Mouse (Mus musculus): ENCODE data around the gene Ecm2. TPM values are rescaled to one million over a fixed set of nuclear protein-coding genes. Genes with fewer than 3 reads are reported as not detected.

Ecm2 gene
- total RNA-seq, 2 experiments from 2014 or later = 6.7 to 9.3 TPM

Other genes with a start within 250 kb of the Ecm2 start
- gene Fgd3, start 184.5 kb upstream of the Ecm2 start, total RNA-seq (2021) = under 1 TPM; 0.41 to 0.90 TPM
- 10 to 100 TPM; 23.4 to 28.6 TPM for gene Bicd2, start 163.2 kb upstream of the Ecm2 start, total RNA-seq (2021)
- gene Ippk, start 83.6 kb upstream of the Ecm2 start, total RNA-seq (2021) = 1 to 10 TPM; 5.9 to 6.6 TPM
- 1 to 10 TPM; 1.4 to 1.6 TPM for gene Tes3-ps, start 11.5 kb upstream of the Ecm2 start, total RNA-seq (2021)
- gene Aspn, start 39.6 kb downstream of the Ecm2 start, total RNA-seq (2021) = 10 to 100 TPM in 1 of 2 experiments, 1 to 10 TPM in 1; 7.6 to 14.9 TPM
- gene Omd, start 77.7 kb downstream of the Ecm2 start, total RNA-seq (2021) = 1 to 10 TPM in 1 of 2 experiments, under 1 TPM in 1; 0.82 to 2.1 TPM
- gene Ogn, start 103.2 kb downstream of the Ecm2 start, total RNA-seq (2021) = 10 to 100 TPM; 18.4 to 31.0 TPM
- 1 to 10 TPM; 1.1 to 1.3 TPM for gene Cenpp, start 148.0 kb downstream of the Ecm2 start, total RNA-seq (2021)
- gene Nol8, start 148.3 kb downstream of the Ecm2 start, total RNA-seq (2021) = 10 to 100 TPM; 13.7 to 15.5 TPM
- 10 to 100 TPM; 63.8 to 72.6 TPM for gene Iars, start 177.3 kb downstream of the Ecm2 start, total RNA-seq (2021)

All from gastrocnemius, adult 18-20 months (tissue).